Mouse (Mus musculus) thymus, adult 2 months (tissue): ENCODE data around the gene Spindoc.

Experiments
- CTCF ChIP-seq: fragments of 200-500 bp; IDR thresholded peaks from 2 replicates; pipeline ENCODE4 v1.5.1; 2012; ENCODE audit warnings: mild to moderate bottlenecking, control low read depth, low read length, moderate library complexity, borderline replicate concordance; ENCODE audit not compliant: control insufficient read depth, poor library complexity, insufficient read depth; ENCODE audit errors: extremely low read depth
- POLR2A ChIP-seq: fragments of 200-500 bp; IDR thresholded peaks from 2 replicates; pipeline ENCODE4 v1.6.1; 2012; ENCODE audit warnings: mild to moderate bottlenecking, low read length, control low read depth, moderate library complexity; ENCODE audit not compliant: control insufficient read depth, poor library complexity, insufficient read depth; ENCODE audit errors: extremely low read depth

GRCm38 (mm10) chr19:7400635-7401034 lies 17.8 kb upstream of the Spindoc start:
- TF ChIP-seq CTCF (no peak), POLR2A (no peak)
